Mouse (Mus musculus) embryonic fibroblast, embryonic 13.5 days (primary cell): ENCODE data around the gene Cybrd1. TPM values are rescaled to one million over a fixed set of nuclear protein-coding genes. Genes with fewer than 3 reads are reported as not detected.

Experiments used
- H3K27ac ChIP-seq: 2 replicates; pipeline ENCODE4 v1.5.1; 2012; ENCODE audit warnings: low read length, control low read depth, inconsistent platforms; ENCODE audit not compliant: insufficient read depth
- H3K4me1 ChIP-seq: 2 replicates; pipeline ENCODE4 v1.6.1; 2011; ENCODE audit warnings: low read length; ENCODE audit not compliant: control insufficient read depth, insufficient read depth
- H3K4me3 ChIP-seq: 2 replicates; pipeline ENCODE4 v1.5.1; 2011; ENCODE audit warnings: mild to moderate bottlenecking, control low read depth, low read length; ENCODE audit not compliant: insufficient read depth
- CTCF ChIP-seq: IDR thresholded peaks from 2 replicates; pipeline ENCODE4 v1.5.1; 2011; ENCODE audit warnings: mild to moderate bottlenecking, control low read depth, low read length, moderate library complexity, borderline replicate concordance; ENCODE audit not compliant: insufficient read depth
- POLR2A ChIP-seq: IDR thresholded peaks from 2 replicates; pipeline ENCODE4 v1.6.1; 2011; ENCODE audit warnings: low read depth, mild to moderate bottlenecking, control low read depth, low read length, moderate library complexity
- polyA plus RNA-seq: library from polyadenylated mRNA; stranded (reverse); fragments of >200 nt; gene quantifications from 2 replicates; pipeline ENCODE4 v1.2.4, GENCODE M21; 2011; ENCODE audit warnings: low read depth; ENCODE audit not compliant: missing spikeins, insufficient read length

Cybrd1 gene
- polyA plus RNA-seq, 1 experiment: 3.2 TPM

DNA sequence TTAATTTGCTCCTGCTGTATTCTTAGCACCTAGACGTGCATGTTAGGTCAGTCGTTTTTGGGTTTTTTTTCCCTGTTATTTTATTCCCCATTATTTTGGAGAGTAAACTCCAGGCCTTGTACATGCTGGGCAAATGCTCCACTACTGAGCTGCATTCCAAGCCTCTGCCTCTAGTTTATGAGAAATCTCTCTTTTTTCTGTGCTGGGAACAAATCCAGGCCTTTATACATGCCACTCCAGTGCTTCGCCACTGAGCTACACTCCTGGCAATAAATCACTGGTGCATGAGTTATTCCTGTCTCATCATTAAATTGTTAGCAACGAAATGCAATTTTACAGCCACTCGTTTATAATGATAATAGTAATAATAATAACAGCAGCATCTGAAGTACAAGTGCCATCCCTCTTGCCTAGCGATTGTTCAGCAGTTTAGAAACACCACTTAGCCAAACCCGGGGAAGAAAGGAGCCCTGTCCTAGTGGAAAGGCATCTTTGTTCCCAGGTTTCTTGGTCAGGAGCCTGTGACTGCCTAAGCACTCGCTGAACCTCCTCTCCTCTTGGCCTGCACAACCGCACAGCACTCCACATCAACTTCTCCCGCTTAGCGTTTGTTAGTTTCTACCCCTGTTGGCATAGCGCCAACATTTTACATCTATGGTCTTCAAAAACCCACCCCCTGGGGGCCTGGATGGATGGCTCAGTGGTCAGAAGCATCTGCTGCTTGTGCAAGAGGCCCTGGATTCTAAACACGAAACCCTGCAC lies 4.7 kb downstream of the Cybrd1 start:
- Histone ChIP-seq H3K4me3 (no peak overlapping the region), H3K27ac (no peak overlapping the region), H3K4me1 (no peaks in the 10 kb centered on the region)
- no peak for TF ChIP-seq CTCF
- no peak for TF ChIP-seq POLR2A

DNA sequence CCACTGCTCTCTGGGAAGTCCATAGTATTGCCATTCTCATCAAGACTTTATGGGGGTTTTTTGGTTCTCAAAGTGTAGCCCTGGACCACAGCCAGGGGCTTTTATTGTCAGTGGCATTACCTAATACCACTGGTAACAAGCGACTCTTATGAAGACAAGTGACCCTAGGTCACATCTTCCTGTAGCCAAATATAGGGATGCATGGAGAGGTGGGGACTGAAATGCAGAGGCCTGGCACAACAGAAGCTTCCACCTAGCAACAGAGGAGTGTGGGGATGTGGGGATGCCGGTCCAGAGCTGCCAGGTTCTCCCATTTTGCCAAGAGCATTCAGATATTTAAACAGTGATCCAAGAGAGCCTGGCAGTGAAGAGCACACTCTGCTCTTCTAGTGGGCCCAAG lies 5.9 kb downstream of the Cybrd1 start:
- no peaks in the 10 kb centered on the region for H3K4me1 ChIP-seq
- no peak overlapping the region for H3K27ac ChIP-seq
- TF ChIP-seq POLR2A (no peak), CTCF (no peak)
- H3K4me3 ChIP-seq: no peak overlapping the region

DNA sequence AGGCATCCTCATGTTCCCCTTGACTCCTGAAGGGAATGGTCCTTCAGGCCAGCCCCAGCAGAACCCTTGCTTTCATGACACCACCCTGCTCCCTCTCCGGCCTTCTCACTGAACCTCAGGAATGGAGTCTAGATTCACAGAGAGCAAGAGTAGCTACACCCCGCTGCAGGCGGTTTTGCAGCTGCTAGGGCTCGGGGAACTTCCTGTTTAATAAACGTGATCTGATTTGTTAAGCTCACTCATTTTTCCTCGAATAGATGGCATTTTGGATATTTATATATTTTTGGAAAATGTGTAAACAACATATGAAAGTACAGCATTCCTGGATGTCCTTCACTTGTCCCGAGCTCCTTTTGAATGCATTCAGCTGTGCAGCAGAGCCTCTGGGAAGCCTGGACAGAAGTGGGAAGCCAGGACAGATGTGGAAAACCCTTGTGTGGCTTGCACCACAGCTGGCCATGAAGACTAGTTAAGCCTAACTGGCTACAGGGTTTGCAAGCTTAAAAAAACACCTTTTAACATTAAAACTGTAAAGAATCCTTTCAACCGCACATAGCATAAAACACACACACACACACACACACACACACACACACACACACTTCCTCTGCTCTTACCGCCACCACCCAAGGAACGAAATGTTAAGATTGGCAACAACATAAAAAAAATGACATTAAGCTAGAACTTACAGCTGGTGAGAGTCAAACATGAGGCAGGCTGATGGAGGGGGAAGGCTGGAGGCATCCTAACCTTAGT lies 10.2 kb downstream of the Cybrd1 start:
- H3K27ac ChIP-seq: no peak overlapping the region
- TF ChIP-seq POLR2A (no peak), CTCF (no peak)
- no peak overlapping the region for H3K4me3 ChIP-seq
- no peaks in the 10 kb centered on the region for H3K4me1 ChIP-seq

DNA sequence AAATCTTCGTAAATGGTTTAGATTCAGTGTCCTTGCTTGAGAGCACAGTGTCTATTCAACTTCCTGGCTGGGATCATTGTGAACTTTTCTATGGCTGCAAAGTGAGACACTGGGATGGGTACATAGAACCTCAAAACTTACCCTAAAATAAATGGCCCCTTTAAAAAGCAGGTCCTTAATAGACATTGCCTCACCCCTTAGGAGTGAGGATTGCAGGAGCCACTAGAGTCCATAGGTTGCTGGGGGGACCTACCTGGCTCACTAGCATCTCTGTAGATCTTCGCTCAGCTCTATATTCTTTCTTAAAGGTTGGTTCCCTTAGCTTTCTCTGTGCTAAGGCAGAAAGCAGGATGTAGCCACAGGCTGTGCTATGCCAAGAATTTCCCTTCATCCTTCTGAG lies 12.6 kb downstream of the Cybrd1 start:
- TF ChIP-seq POLR2A (no peak), CTCF (no peak)
- Histone ChIP-seq H3K4me1 (0 out of 2 replicates have a peak, but pooled peaks cover 3% of the 10 kb centered on the region), H3K27ac (no peak overlapping the region)

DNA sequence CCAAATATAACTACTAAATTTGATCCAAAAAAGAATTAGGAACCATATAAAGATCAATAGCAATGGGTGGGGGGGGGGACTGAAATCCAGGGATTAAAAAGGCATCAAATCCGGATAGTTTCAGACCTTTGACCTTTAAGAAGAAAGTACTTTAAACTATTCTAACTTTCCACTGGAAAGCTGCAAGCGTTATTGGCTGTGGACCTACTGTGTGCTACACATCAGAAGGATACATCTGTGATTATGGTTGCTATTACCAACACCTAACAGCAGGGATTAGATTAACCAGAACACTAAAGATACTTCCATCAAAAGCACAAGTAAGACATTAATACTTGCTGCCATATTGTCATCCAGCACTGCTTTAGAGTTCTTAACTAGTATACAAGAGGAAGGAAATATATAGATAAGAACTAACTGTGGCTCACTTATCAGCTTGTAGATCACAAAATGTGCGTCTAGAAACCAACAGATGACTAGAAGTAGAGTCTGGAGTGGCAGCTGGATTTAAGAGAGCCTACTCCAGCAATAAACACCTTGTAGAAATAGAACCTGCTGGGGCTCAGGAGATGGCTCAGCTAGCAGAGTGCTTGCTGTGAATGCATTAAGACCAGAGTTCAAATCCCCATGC lies 14.3 kb downstream of the Cybrd1 start:
- H3K4me1 ChIP-seq: 0 out of 2 replicates have a peak, but pooled peaks cover 3% of the 10 kb centered on the region
- TF ChIP-seq POLR2A (no peak), CTCF (no peak)
- no peak overlapping the region for H3K27ac ChIP-seq
- H3K4me3 ChIP-seq: no peak overlapping the region

More for the DNA sequence above, 12.6 kb downstream of the Cybrd1 start:
- H3K4me3 ChIP-seq: no peak overlapping the region

DNA sequence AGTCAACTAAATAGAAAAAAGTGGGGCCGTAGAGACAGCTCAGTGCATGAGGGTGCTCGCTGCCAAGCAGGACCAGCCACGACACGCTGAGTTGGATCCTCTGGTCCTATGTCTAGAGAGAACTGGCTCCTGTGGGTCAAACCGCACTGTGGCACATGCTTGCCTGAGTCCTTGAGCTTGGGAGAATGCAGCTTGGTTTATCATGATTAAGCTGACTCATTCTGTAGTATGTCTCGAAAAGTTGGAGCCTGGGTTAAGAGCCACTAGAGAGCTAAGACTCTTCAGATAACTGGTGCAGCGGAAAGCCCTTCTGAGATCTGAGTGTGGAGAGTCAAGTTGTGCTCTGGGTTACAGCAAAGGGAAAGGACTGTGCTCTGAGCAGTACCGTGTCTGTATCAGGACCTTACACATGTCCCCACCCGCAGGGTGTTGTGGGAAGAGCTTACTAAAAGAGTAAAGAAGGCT lies 16.4 kb downstream of the Cybrd1 start:
- no peak for TF ChIP-seq POLR2A
- no peak for TF ChIP-seq CTCF
- Histone ChIP-seq H3K4me3 (no peak overlapping the region), H3K27ac (no peak overlapping the region), H3K4me1 (0 out of 2 replicates have a peak, but pooled peaks cover 3% of the 10 kb centered on the region)

DNA sequence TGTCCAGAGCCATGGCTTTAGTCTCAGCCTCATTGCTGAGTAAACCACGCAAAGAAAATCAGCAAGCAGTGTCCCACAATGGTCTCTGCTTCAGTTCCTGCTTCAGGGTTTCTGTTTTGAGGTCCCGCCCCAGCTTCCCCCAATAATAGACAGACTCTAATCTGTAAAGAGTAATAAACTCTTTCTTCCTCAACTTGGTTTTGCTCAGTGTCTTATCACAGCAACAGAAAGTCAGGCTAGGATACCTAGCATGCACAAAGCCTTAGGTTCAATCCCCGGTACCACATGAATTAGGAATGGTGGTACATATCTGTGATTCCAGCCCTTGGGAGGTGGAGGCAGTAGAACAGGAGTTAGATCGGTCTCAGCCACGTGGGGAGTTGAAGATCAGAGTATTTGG lies 17.1 kb downstream of the Cybrd1 start:
- no peak overlapping the region for H3K27ac ChIP-seq
- H3K4me1 ChIP-seq: 0 out of 2 replicates have a peak, but pooled peaks cover 3% of the 10 kb centered on the region
- no peak for TF ChIP-seq POLR2A
- TF ChIP-seq CTCF: no peak
- no peak overlapping the region for H3K4me3 ChIP-seq

DNA sequence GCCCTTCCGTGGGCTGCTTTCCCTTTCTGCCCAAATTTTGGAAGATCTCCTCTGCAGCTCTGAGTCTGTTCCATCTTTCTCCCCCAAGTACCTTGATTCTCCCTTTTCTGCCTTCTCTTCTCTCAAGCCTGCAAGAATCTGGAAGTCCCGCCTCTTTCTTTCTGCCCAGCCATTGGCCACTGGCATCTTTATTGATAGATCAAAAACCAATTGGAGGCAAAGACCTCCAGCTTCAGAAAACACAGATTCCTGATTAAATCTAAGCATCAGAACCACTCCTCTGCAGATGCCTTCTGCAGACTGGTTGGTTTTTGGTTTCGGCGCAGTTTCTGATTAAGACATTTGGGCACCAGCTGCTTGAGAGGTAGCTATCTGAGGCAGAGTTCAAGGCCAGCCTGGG lies 22.9 kb downstream of the Cybrd1 start:
- H3K4me3 ChIP-seq: no peak overlapping the region
- H3K4me1 ChIP-seq: no peaks in the 10 kb centered on the region
- TF ChIP-seq CTCF: no peak
- no peak for TF ChIP-seq POLR2A
- H3K27ac ChIP-seq: no peak overlapping the region

DNA sequence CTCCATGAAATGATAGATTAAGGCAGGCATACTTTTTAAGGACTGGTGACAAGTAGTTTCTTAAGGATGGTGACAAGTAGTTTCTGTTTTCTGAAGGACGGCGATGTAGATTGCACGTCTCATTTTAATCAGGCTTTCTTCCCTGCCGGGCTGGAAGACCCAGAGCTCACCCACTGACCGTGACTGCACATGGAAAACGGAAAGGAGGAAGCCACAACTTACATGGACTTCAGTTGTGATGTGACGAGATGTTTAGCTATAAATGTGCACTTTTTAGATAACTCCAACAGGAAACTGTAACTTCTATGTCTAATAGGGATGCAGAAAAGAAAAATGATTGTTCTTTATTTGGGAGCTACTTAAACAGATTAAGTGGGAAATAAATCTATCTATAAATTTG lies 24.7 kb downstream of the Cybrd1 start:
- Histone ChIP-seq H3K4me1 (no peaks in the 10 kb centered on the region), H3K4me3 (no peak overlapping the region), H3K27ac (no peak overlapping the region)
- TF ChIP-seq CTCF (no peak), POLR2A (no peak)

DNA sequence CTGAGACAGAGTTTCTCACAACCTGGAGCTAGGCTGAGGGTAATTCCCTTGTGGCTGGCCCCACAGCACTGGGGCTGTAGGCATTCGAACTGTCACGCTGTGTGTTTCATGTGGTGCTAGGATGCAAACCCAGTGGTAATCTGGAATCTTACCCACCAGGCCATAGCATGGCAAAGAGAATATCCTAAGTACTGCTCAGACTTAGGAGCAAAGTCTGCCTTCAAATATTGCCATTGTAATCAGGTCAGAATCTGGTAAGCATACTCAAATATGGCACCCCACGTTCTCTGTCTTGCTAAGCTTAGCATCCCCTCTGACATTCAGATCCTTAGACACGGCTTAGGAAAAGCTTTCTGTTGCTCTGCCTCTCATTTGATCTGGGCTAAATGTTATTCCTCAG lies 28.1 kb downstream of the Cybrd1 start:
- H3K4me3 ChIP-seq: no peak overlapping the region
- H3K4me1 ChIP-seq: no peaks in the 10 kb centered on the region
- H3K27ac ChIP-seq: no peak overlapping the region
- TF ChIP-seq CTCF (no peak), POLR2A (no peak)
